Mouse (Mus musculus): ENCODE measurements at regions not wholly inside any gene's neighbourhood (a gene's known extent, or its start where the extent isn't known, plus 50 kb on each side); places are given as distances from the start of the nearest gene placed in this dataset.

GRCm38 (mm10) chr9:113381591-113382110 is 326.4 kb downstream of the Pdcd6ip start:
- H3K27ac ChIP-seq (ENCODE audit: low read length): peak overlapping the region; percentile 60
- H3K4me3 ChIP-seq (ENCODE audit: low read depth, low read length): no peak overlapping the region
- H3K9ac ChIP-seq (ENCODE audit: low read depth, low read length): no peak overlapping the region
- no peaks in the 10 kb centered on the region for H3K36me3 ChIP-seq (ENCODE audit: control insufficient read depth, insufficient read depth, low read length)
- H3K27me3 ChIP-seq (ENCODE audit: control insufficient read depth, insufficient read depth, low read depth, low read length): no peaks in the 10 kb centered on the region
- WGBS: 14% methylated on average over 13 of the region's 13 CpGs
- H3K4me2 ChIP-seq (ENCODE audit: low read length): peak overlapping the region; percentile 35
- 0 out of 2 replicates have a peak, but pooled peaks have one; percentile 37 for ATAC-seq
- peaks cover 10% of the 10 kb centered on the region for H3K4me1 ChIP-seq (ENCODE audit: control insufficient read depth, insufficient read depth, low read length)
- no peaks in the 10 kb centered on the region for H3K9me3 ChIP-seq (replicated peaks; ENCODE audit: control insufficient read depth, low read length, poor library complexity, severe bottlenecking)

- Histone ChIP-seq H3K27ac (ENCODE audit: low read length) (peak overlapping the region; percentile 66), H3K9me3 (replicated peaks; ENCODE audit: control insufficient read depth, low read length, poor library complexity, severe bottlenecking) (no peaks in the 10 kb centered on the region), H3K4me1 (ENCODE audit: control insufficient read depth, insufficient read depth, low read length) (peaks cover 10% of the 10 kb centered on the region), H3K36me3 (ENCODE audit: control insufficient read depth, insufficient read depth, low read length) (no peaks in the 10 kb centered on the region), H3K27me3 (ENCODE audit: control insufficient read depth, insufficient read depth, low read depth, low read length) (no peaks in the 10 kb centered on the region), H3K4me3 (ENCODE audit: low read depth, low read length) (no peak overlapping the region), H3K9ac (ENCODE audit: low read depth, low read length) (no peak overlapping the region), H3K4me2 (ENCODE audit: low read length) (no peak overlapping the region)
- WGBS: 42% methylated on average over 17 of the region's 17 CpGs
- ATAC-seq: peak; percentile 49; the same call in 1 of the 2 replicates
Observed at GRCm38 (mm10) chr9:113380408-113381129, 327.5 kb downstream of the Pdcd6ip start.

DNA sequence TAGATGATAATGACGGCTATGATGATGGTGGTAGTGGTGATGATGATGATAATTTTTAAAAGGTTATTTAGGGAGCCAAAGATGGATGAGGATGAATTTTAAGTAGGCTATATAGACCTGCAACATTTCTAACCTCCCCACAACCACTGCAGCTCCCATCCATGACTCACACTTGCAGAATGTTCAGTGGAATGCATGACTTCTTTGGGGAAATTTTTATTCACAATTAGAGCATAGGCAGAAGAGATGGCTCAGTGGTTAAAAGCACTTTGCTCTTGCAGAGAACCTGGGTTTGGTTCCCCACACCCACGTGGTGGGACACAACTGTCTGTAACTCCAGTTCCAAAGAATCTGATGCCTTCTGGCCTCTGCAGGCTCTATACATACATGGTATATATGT is 329.5 kb downstream of the Pdcd6ip start:
- no peak overlapping the region for H3K4me2 ChIP-seq (ENCODE audit: low read length)
- H3K9ac ChIP-seq (ENCODE audit: low read depth, low read length): no peak overlapping the region
- ATAC-seq: no peak
- H3K9me3 ChIP-seq (replicated peaks; ENCODE audit: control insufficient read depth, low read length, poor library complexity, severe bottlenecking): no peaks in the 10 kb centered on the region
- WGBS: 85% methylated on average over 2 of the region's 2 CpGs
- no peak overlapping the region for H3K27ac ChIP-seq (ENCODE audit: low read length)
- H3K27me3 ChIP-seq (ENCODE audit: control insufficient read depth, insufficient read depth, low read depth, low read length): no peaks in the 10 kb centered on the region
- H3K36me3 ChIP-seq (ENCODE audit: control insufficient read depth, insufficient read depth, low read length): no peaks in the 10 kb centered on the region
- no peak overlapping the region for H3K4me3 ChIP-seq (ENCODE audit: low read depth, low read length)
- peaks cover 10% of the 10 kb centered on the region for H3K4me1 ChIP-seq (ENCODE audit: control insufficient read depth, insufficient read depth, low read length)

GRCm38 (mm10) chr9:113371718-113372306 is 336.2 kb downstream of the Pdcd6ip start:
- 86% methylated on average over 7 of the region's 7 CpGs for WGBS
- no peaks in the 10 kb centered on the region for H3K27me3 ChIP-seq (ENCODE audit: control insufficient read depth, insufficient read depth, low read depth, low read length)
- ATAC-seq: no peak
- no peaks in the 10 kb centered on the region for H3K36me3 ChIP-seq (ENCODE audit: control insufficient read depth, insufficient read depth, low read length)
- H3K4me3 ChIP-seq (ENCODE audit: low read depth, low read length): no peak overlapping the region
- no peaks in the 10 kb centered on the region for H3K4me1 ChIP-seq (ENCODE audit: control insufficient read depth, insufficient read depth, low read length)
- no peak overlapping the region for H3K27ac ChIP-seq (ENCODE audit: low read length)
- H3K9me3 ChIP-seq (replicated peaks; ENCODE audit: control insufficient read depth, low read length, poor library complexity, severe bottlenecking): no peaks in the 10 kb centered on the region
- no peak overlapping the region for H3K4me2 ChIP-seq (ENCODE audit: low read length)
- H3K9ac ChIP-seq (ENCODE audit: low read depth, low read length): no peak overlapping the region

GRCm38 (mm10) chr9:113347942-113348341 is 360.1 kb downstream of the Pdcd6ip start:
- Histone ChIP-seq H3K27me3 (ENCODE audit: control insufficient read depth, insufficient read depth, low read depth, low read length) (no peaks in the 10 kb centered on the region), H3K4me1 (ENCODE audit: control insufficient read depth, insufficient read depth, low read length) (no peaks in the 10 kb centered on the region), H3K9me3 (replicated peaks; ENCODE audit: control insufficient read depth, low read length, poor library complexity, severe bottlenecking) (no peaks in the 10 kb centered on the region), H3K27ac (ENCODE audit: low read length) (no peak overlapping the region), H3K36me3 (ENCODE audit: control insufficient read depth, insufficient read depth, low read length) (no peaks in the 10 kb centered on the region), H3K4me3 (ENCODE audit: low read depth, low read length) (no peak overlapping the region), H3K4me2 (ENCODE audit: low read length) (no peak overlapping the region), H3K9ac (ENCODE audit: low read depth, low read length) (no peak overlapping the region)
- no peak for ATAC-seq
- 87% methylated on average over 5 of the region's 5 CpGs for WGBS

GRCm38 (mm10) chr9:113346531-113346930 is 361.5 kb downstream of the Pdcd6ip start:
- no peaks in the 10 kb centered on the region for H3K4me1 ChIP-seq (ENCODE audit: control insufficient read depth, insufficient read depth, low read length)

DNA sequence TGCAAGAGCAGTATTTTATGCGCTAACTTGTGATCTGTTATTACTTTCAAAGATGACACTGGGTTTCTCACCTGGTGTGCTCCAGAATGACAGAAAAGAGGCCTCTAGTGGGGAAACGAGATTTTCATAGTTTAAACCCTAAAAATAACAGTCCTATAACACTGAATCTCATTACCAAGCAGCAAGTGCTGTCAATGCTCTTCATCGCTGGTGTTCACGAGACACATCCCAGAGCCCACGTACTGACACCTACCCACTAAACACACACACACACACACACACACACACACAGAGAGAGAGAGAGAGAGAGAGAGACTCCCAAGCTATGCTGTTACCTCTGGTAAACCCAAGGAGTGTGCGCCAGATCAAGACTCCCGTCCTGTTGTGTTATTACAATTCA is 365.9 kb downstream of the Pdcd6ip start:
- Histone ChIP-seq H3K27me3 (ENCODE audit: control insufficient read depth, insufficient read depth, low read depth, low read length) (no peaks in the 10 kb centered on the region), H3K4me1 (ENCODE audit: control insufficient read depth, insufficient read depth, low read length) (no peaks in the 10 kb centered on the region), H3K36me3 (ENCODE audit: control insufficient read depth, insufficient read depth, low read length) (no peaks in the 10 kb centered on the region), H3K4me3 (ENCODE audit: low read depth, low read length) (no peak overlapping the region), H3K9ac (ENCODE audit: low read depth, low read length) (no peak overlapping the region), H3K9me3 (replicated peaks; ENCODE audit: control insufficient read depth, low read length, poor library complexity, severe bottlenecking) (no peaks in the 10 kb centered on the region), H3K27ac (ENCODE audit: low read length) (peak overlapping the region; percentile 13; the same call in 1 of the 2 replicates), H3K4me2 (ENCODE audit: low read length) (no peak overlapping the region)
- ATAC-seq: no peak
- 75% methylated on average over 7 of the region's 7 CpGs for WGBS

More at GRCm38 (mm10) chr9:113346531-113346930, 361.5 kb downstream of the Pdcd6ip start:
- H3K4me3 ChIP-seq (ENCODE audit: low read depth, low read length): no peak overlapping the region
- H3K4me2 ChIP-seq (ENCODE audit: low read length): no peak overlapping the region
- ATAC-seq: no peak
- no peaks in the 10 kb centered on the region for H3K36me3 ChIP-seq (ENCODE audit: control insufficient read depth, insufficient read depth, low read length)
- H3K27me3 ChIP-seq (ENCODE audit: control insufficient read depth, insufficient read depth, low read depth, low read length): no peaks in the 10 kb centered on the region
- WGBS: 56% methylated on average over 13 of the region's 13 CpGs
- H3K9me3 ChIP-seq (replicated peaks; ENCODE audit: control insufficient read depth, low read length, poor library complexity, severe bottlenecking): no peaks in the 10 kb centered on the region
- no peak overlapping the region for H3K9ac ChIP-seq (ENCODE audit: low read depth, low read length)
- H3K27ac ChIP-seq (ENCODE audit: low read length): no peak overlapping the region

- no peak overlapping the region for H3K4me2 ChIP-seq (ENCODE audit: low read length)
- no peaks in the 10 kb centered on the region for H3K4me1 ChIP-seq (ENCODE audit: control insufficient read depth, insufficient read depth, low read length)
- H3K9me3 ChIP-seq (replicated peaks; ENCODE audit: control insufficient read depth, low read length, poor library complexity, severe bottlenecking): no peaks in the 10 kb centered on the region
- ATAC-seq: no peak
- no peaks in the 10 kb centered on the region for H3K36me3 ChIP-seq (ENCODE audit: control insufficient read depth, insufficient read depth, low read length)
- no peak overlapping the region for H3K27ac ChIP-seq (ENCODE audit: low read length)
- H3K4me3 ChIP-seq (ENCODE audit: low read depth, low read length): no peak overlapping the region
- H3K27me3 ChIP-seq (ENCODE audit: control insufficient read depth, insufficient read depth, low read depth, low read length): no peaks in the 10 kb centered on the region
- 51% methylated on average over 6 of the region's 6 CpGs for WGBS
- no peak overlapping the region for H3K9ac ChIP-seq (ENCODE audit: low read depth, low read length)
Observed at GRCm38 (mm10) chr9:113340838-113341237, 367.2 kb downstream of the Pdcd6ip start.

GRCm38 (mm10) chr9:113340036-113340435 is 368.0 kb downstream of the Pdcd6ip start:
- Histone ChIP-seq H3K27me3 (ENCODE audit: control insufficient read depth, insufficient read depth, low read depth, low read length) (no peaks in the 10 kb centered on the region), H3K4me2 (ENCODE audit: low read length) (no peak overlapping the region), H3K9ac (ENCODE audit: low read depth, low read length) (no peak overlapping the region), H3K4me1 (ENCODE audit: control insufficient read depth, insufficient read depth, low read length) (no peaks in the 10 kb centered on the region), H3K9me3 (replicated peaks; ENCODE audit: control insufficient read depth, low read length, poor library complexity, severe bottlenecking) (no peaks in the 10 kb centered on the region), H3K36me3 (ENCODE audit: control insufficient read depth, insufficient read depth, low read length) (no peaks in the 10 kb centered on the region), H3K4me3 (ENCODE audit: low read depth, low read length) (no peak overlapping the region), H3K27ac (ENCODE audit: low read length) (no peak overlapping the region)
- WGBS: 88% methylated on average over 3 of the region's 3 CpGs
- ATAC-seq: no peak

All from midbrain, embryonic 16.5 days (tissue).